In the genomic region with DNA sequence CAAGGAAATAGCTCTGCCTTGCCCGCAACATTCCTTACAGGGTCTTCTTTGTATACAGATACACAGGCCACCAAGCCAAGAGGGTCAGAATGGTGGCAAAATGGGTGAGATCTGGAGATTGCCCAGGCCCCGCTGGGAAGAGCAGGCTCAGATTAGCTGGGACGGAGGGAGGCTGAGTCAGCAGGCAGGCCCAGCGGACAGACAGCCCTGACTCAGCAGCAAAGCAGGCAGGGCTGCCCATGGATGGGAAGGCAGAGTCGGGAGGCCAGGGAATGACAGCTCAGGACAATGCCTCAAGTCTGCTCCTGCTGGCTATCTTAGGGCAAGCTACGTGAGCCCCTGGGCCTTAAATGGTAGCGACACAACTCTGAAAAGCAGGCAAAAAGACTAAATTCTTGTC, we compare ENCODE assay signal across 23 mouse cellular contexts. TPM values are rescaled to one million over a fixed set of nuclear protein-coding genes. Genes with fewer than 3 reads are reported as not detected.
DNase-seq lines count a peak whose midpoint lies in the region; ATAC-seq lines count a peak whose summit lies in the region.
"Had no signal": no experiment of that assay in that cellular context is flagged by ENCODE, and none has a peak within 500 bp of the region (broad histone marks: within the 10 kb centered on the region; RNA-seq: fewer than 3 reads in every experiment).

No protein-coding gene starts in this region.

- DNase-seq in adrenal gland, postnatal 14 days = peak; percentile 31
- DNase-seq in adrenal gland, adult 8-10 months = no peak
- DNase-seq in hindbrain, embryonic 14.5 days (ENCODE audit: low spot score) = no peak
- DNase-seq in spleen, postnatal 14 days (ENCODE audit: low spot score in 2 of 2) = no peak
- DNase-seq: B cell, adult 2 months; cerebellum, adult 11-12 months; heart, postnatal 14 days; lung, adult 2 months; thymus, postnatal 36 days had no signal

- no peak overlapping the region for H3K27ac ChIP-seq in hindbrain, embryonic 16.5 days (ENCODE audit: low read depth, low read length)
- H3K27ac ChIP-seq in hindbrain, embryonic 14.5 days = no peak overlapping the region
- H3K27ac ChIP-seq in neural tube, embryonic 13.5 days (replicated peaks) = no peak overlapping the region
- no peak overlapping the region for H3K27ac ChIP-seq in neural tube, embryonic 15.5 days (replicated peaks)
- H3K27ac ChIP-seq: embryonic facial prominence, embryonic 15.5 days; limb, embryonic 12.5 days; liver, embryonic 12.5 days; neural tube, embryonic 12.5 days had no signal

- 50% methylated on average over 7 of the region's 7 CpGs for WGBS in hindbrain, embryonic 16.5 days
- 47% methylated on average over 7 of the region's 7 CpGs for WGBS in hindbrain, embryonic 14.5 days
- WGBS in neural tube, embryonic 13.5 days = 56% methylated on average over 7 of the region's 7 CpGs
- WGBS in neural tube, embryonic 15.5 days = 57% methylated on average over 7 of the region's 7 CpGs

- peaks cover 19% of the 10 kb centered on the region for H3K36me3 ChIP-seq in hindbrain, embryonic 16.5 days (ENCODE audit: control insufficient read depth, insufficient read depth, low read length)
- H3K36me3 ChIP-seq in hindbrain, embryonic 14.5 days (replicated peaks; ENCODE audit: control insufficient read depth, insufficient read depth) = peaks cover 32% of the 10 kb centered on the region
- H3K36me3 ChIP-seq in neural tube, embryonic 13.5 days = peaks cover 56% of the 10 kb centered on the region
- peaks cover 38% of the 10 kb centered on the region for H3K36me3 ChIP-seq in neural tube, embryonic 15.5 days

- H3K9me3 ChIP-seq in hindbrain, embryonic 16.5 days (ENCODE audit: control insufficient read depth, low read length) = no peaks in the 10 kb centered on the region
- no peaks in the 10 kb centered on the region for H3K9me3 ChIP-seq in hindbrain, embryonic 14.5 days (ENCODE audit: control insufficient read depth, low read length)
- no peaks in the 10 kb centered on the region for H3K9me3 ChIP-seq in neural tube, embryonic 13.5 days
- no peaks in the 10 kb centered on the region for H3K9me3 ChIP-seq in neural tube, embryonic 15.5 days (replicated peaks)
- H3K9me3 ChIP-seq: embryonic facial prominence, embryonic 15.5 days; limb, embryonic 12.5 days; liver, embryonic 12.5 days; neural tube, embryonic 12.5 days had no signal

- no peak overlapping the region for H3K4me3 ChIP-seq in hindbrain, embryonic 16.5 days (ENCODE audit: low read length)
- H3K4me3 ChIP-seq in hindbrain, embryonic 14.5 days (replicated peaks; ENCODE audit: low read length) = no peak overlapping the region
- H3K4me3 ChIP-seq in neural tube, embryonic 13.5 days = no peak overlapping the region
- no peak overlapping the region for H3K4me3 ChIP-seq in neural tube, embryonic 15.5 days (replicated peaks)
- H3K4me3 ChIP-seq: embryonic facial prominence, embryonic 15.5 days; limb, embryonic 12.5 days; liver, embryonic 12.5 days; neural tube, embryonic 12.5 days had no signal

- 0 out of 2 replicates have a peak overlapping the region, but pooled peaks have one; percentile 4 for H3K9ac ChIP-seq in hindbrain, embryonic 16.5 days (ENCODE audit: low read depth, low read length)
- H3K9ac ChIP-seq in hindbrain, embryonic 14.5 days = no peak overlapping the region
- 0 out of 2 replicates have a peak overlapping the region, but pooled peaks have one; percentile 34 for H3K9ac ChIP-seq in neural tube, embryonic 13.5 days
- H3K9ac ChIP-seq in neural tube, embryonic 15.5 days (replicated peaks) = no peak overlapping the region
- H3K9ac ChIP-seq: embryonic facial prominence, embryonic 15.5 days; limb, embryonic 12.5 days; liver, embryonic 12.5 days; neural tube, embryonic 12.5 days had no signal

- H3K4me2 ChIP-seq in hindbrain, embryonic 16.5 days (ENCODE audit: low read length) = no peak overlapping the region
- H3K4me2 ChIP-seq in hindbrain, embryonic 14.5 days (replicated peaks) = no peak overlapping the region
- no peak overlapping the region for H3K4me2 ChIP-seq in neural tube, embryonic 13.5 days
- H3K4me2 ChIP-seq in neural tube, embryonic 15.5 days = no peak overlapping the region
- H3K4me2 ChIP-seq: embryonic facial prominence, embryonic 15.5 days; heart, embryonic 11.5 days; limb, embryonic 12.5 days; liver, embryonic 12.5 days; neural tube, embryonic 12.5 days had no signal

- ATAC-seq in hindbrain, embryonic 16.5 days = no peak
- no peak for ATAC-seq in hindbrain, embryonic 14.5 days (ENCODE audit: low FRiP score)
- ATAC-seq in neural tube, embryonic 13.5 days (ENCODE audit: low read depth) = no peak
- ATAC-seq in neural tube, embryonic 15.5 days (ENCODE audit: low FRiP score) = no peak
- ATAC-seq: forebrain, embryonic 16.5 days; liver, embryonic 12.5 days; Patski had no signal

- H3K4me1 ChIP-seq in hindbrain, embryonic 16.5 days (ENCODE audit: control insufficient read depth, insufficient read depth, low read depth, low read length) = peaks cover 8% of the 10 kb centered on the region
- peaks cover 12% of the 10 kb centered on the region; the same call in 1 of the 2 replicates for H3K4me1 ChIP-seq in hindbrain, embryonic 14.5 days (replicated peaks; ENCODE audit: control insufficient read depth, insufficient read depth, low read length)
- peaks cover 27% of the 10 kb centered on the region for H3K4me1 ChIP-seq in neural tube, embryonic 13.5 days (replicated peaks)
- peaks cover 15% of the 10 kb centered on the region for H3K4me1 ChIP-seq in neural tube, embryonic 15.5 days

- H3K27me3 ChIP-seq in hindbrain, embryonic 16.5 days (replicated peaks; ENCODE audit: control insufficient read depth, insufficient read depth, low read length) = peaks cover 4% of the 10 kb centered on the region
- H3K27me3 ChIP-seq in hindbrain, embryonic 14.5 days (ENCODE audit: control insufficient read depth, insufficient read depth, low read length) = peaks cover 15% of the 10 kb centered on the region
- peaks cover 39% of the 10 kb centered on the region for H3K27me3 ChIP-seq in neural tube, embryonic 13.5 days
- H3K27me3 ChIP-seq in neural tube, embryonic 15.5 days (replicated peaks) = peaks cover 20% of the 10 kb centered on the region
- H3K27me3 ChIP-seq: embryonic facial prominence, embryonic 15.5 days; limb, embryonic 12.5 days; liver, embryonic 12.5 days; Patski had no signal

RNA-seq across cellular contexts. Expression of a gene that starts 26.8 kb away (rescaled TPM):
- 64.3 and 73.7 TPM in 2 replicates for total RNA-seq in adrenal gland, postnatal 14 days (2021)
- 10 to 100 TPM; 55.9 to 95.0 (median 70.2) TPM for total RNA-seq in adrenal gland, adult 8-10 months (2022)
- 25.0 and 26.7 TPM in 2 replicates for polyA plus RNA-seq in hindbrain, embryonic 16.5 days (2015; fragmentation: Nextera tagmentation; extraction: Ambion mirVana)
- polyA plus RNA-seq in hindbrain, embryonic 14.5 days (2014; fragmentation: Nextera tagmentation; extraction: Ambion mirVana) = 10.0 and 12.0 TPM in 2 replicates
- 16.7 and 19.4 TPM in 2 replicates for polyA plus RNA-seq in neural tube, embryonic 13.5 days (2015; fragmentation: Nextera tagmentation; extraction: Ambion mirVana)
- 20.4 and 22.7 TPM in 2 replicates for polyA plus RNA-seq in neural tube, embryonic 15.5 days (2015; fragmentation: Nextera tagmentation; extraction: Ambion mirVana)

RNA-seq across cellular contexts. Expression of a gene that starts 34.4 kb away (rescaled TPM):
- total RNA-seq in adrenal gland, postnatal 14 days (2021) = not detected in 2 replicates
- under 1 TPM in 2 of 4 experiments, not detected in 2; 0.03 to 0.12 TPM for total RNA-seq in adrenal gland, adult 8-10 months (2022)
- 1.7 and 2.3 TPM in 2 replicates for polyA plus RNA-seq in hindbrain, embryonic 16.5 days (2015; fragmentation: Nextera tagmentation; extraction: Ambion mirVana)
- 3.4 TPM in 2 replicates for polyA plus RNA-seq in hindbrain, embryonic 14.5 days (2014; fragmentation: Nextera tagmentation; extraction: Ambion mirVana)
- polyA plus RNA-seq in neural tube, embryonic 13.5 days (2015; fragmentation: Nextera tagmentation; extraction: Ambion mirVana) = 5.5 and 7.5 TPM in 2 replicates
- 3.5 and 5.0 TPM in 2 replicates for polyA plus RNA-seq in neural tube, embryonic 15.5 days (2015; fragmentation: Nextera tagmentation; extraction: Ambion mirVana)
- total RNA-seq: gastrocnemius, adult 18-20 months; granulocyte monocyte progenitor cell, adult 5-6 weeks; heart, postnatal 14 days; layer of hippocampus, postnatal 10 days had no signal
- polyA plus RNA-seq: embryonic facial prominence, embryonic 15.5 days; forebrain, embryonic 16.5 days; heart, embryonic 11.5 days; large intestine, adult 2 months; limb, embryonic 12.5 days; liver, embryonic 12.5 days; lung, adult 2 months; Patski had no signal

Comparison
In these comparisons a context has a peak if more than half of its experiments do, and no peak if none do; other contexts are left out.
1. H3K9ac ChIP-seq: peak in hindbrain, embryonic 16.5 days (single experiment) and neural tube, embryonic 13.5 days (single experiment); none in hindbrain, embryonic 14.5 days (single experiment) and neural tube, embryonic 15.5 days (single experiment).